Comparison of ENCODE assay signal across 30 mouse cellular contexts in genomic region chr13:23873141-23873540, GRCm38 (mm10). TPM values are rescaled to one million over a fixed set of nuclear protein-coding genes. Genes with fewer than 3 reads are reported as not detected.
DNase-seq lines count a peak whose midpoint lies in the region; ATAC-seq and TF ChIP-seq lines count a peak whose summit lies in the region.
"Had no signal": no experiment of that assay in that cellular context is flagged by ENCODE, and none has a peak within 500 bp of the region (broad histone marks: within the 10 kb centered on the region; RNA-seq: fewer than 3 reads in every experiment).

No protein-coding gene starts in this region.

- no peaks in the 10 kb centered on the region for H3K27me3 ChIP-seq in kidney, embryonic 16.5 days (ENCODE audit: insufficient read depth, low read length)
- no peaks in the 10 kb centered on the region for H3K27me3 ChIP-seq in kidney, embryonic 15.5 days
- no peaks in the 10 kb centered on the region for H3K27me3 ChIP-seq in liver, postnatal 0 days (ENCODE audit: insufficient read depth, low read length)
- H3K27me3 ChIP-seq in liver, embryonic 12.5 days (replicated peaks), result no peaks in the 10 kb centered on the region
- H3K27me3 ChIP-seq: embryonic facial prominence, embryonic 13.5 days; forebrain, embryonic 12.5 days; forebrain, embryonic 15.5 days; heart, embryonic 12.5 days; heart, embryonic 15.5 days; hindbrain, embryonic 13.5 days had no signal

- peak; percentile 20; the same call in 1 of the 2 replicates for TF ChIP-seq EP300 in liver, postnatal 0 days (IDR thresholded peaks at IDR 0.05; ENCODE audit: low read depth)

- no peak for ATAC-seq in kidney, embryonic 16.5 days (ENCODE audit: low FRiP score, low TSS enrichment)
- ATAC-seq in kidney, embryonic 15.5 days (replicated peaks; ENCODE audit: low FRiP score), result no peak
- ATAC-seq in liver, postnatal 0 days, result no peak
- no peak for ATAC-seq in liver, embryonic 12.5 days
- ATAC-seq: activated CD4-positive, CD25-positive, alpha-beta regulatory T cell, adult 4 months; forebrain, embryonic 15.5 days had no signal

- no peak overlapping the region for H3K27ac ChIP-seq in kidney, embryonic 16.5 days (ENCODE audit: low read length)
- H3K27ac ChIP-seq in kidney, embryonic 15.5 days, result no peak overlapping the region
- H3K27ac ChIP-seq in liver, postnatal 0 days (ENCODE audit: low read depth), result no peak overlapping the region
- H3K27ac ChIP-seq in liver, embryonic 12.5 days, result no peak overlapping the region
- H3K27ac ChIP-seq: embryonic facial prominence, embryonic 10.5 days; embryonic facial prominence, embryonic 13.5 days; forebrain, embryonic 12.5 days; forebrain, embryonic 15.5 days; heart, embryonic 15.5 days; hindbrain, embryonic 10.5 days; hindbrain, embryonic 13.5 days had no signal

- no peak for TF ChIP-seq CTCF in liver, postnatal 0 days (IDR thresholded peaks at IDR 0.05; ENCODE audit: low read depth)

- H3K4me3 ChIP-seq in kidney, embryonic 16.5 days (ENCODE audit: low read length), result no peak overlapping the region
- H3K4me3 ChIP-seq in kidney, embryonic 15.5 days (replicated peaks), result no peak overlapping the region
- H3K4me3 ChIP-seq in liver, postnatal 0 days (ENCODE audit: low read depth, low read length), result no peak overlapping the region
- no peak overlapping the region for H3K4me3 ChIP-seq in liver, embryonic 12.5 days
- H3K4me3 ChIP-seq: embryonic facial prominence, embryonic 10.5 days; embryonic facial prominence, embryonic 13.5 days; erythroblast, embryonic 14.5 days; forebrain, embryonic 12.5 days; forebrain, embryonic 15.5 days; heart, embryonic 12.5 days; heart, embryonic 15.5 days; hindbrain, embryonic 10.5 days; hindbrain, embryonic 13.5 days had no signal

- 75% methylated on average over 5 of the region's 5 CpGs for WGBS in kidney, embryonic 16.5 days
- WGBS in kidney, embryonic 15.5 days, result 79% methylated on average over 5 of the region's 5 CpGs
- WGBS in liver, postnatal 0 days (ENCODE audit: insufficient replicate concordance), result 55% methylated on average over 5 of the region's 5 CpGs
- WGBS in liver, embryonic 12.5 days (ENCODE audit: insufficient replicate concordance), result 40% methylated on average over 5 of the region's 5 CpGs

- peak; percentile 19 for DNase-seq in kidney, adult 18-20 months
- peak; percentile 74 for DNase-seq in kidney, adult 9 months
- DNase-seq in liver, postnatal 0 days, result no peak
- DNase-seq: adrenal gland, adult 8-10 months; adrenal gland, postnatal 25 days; cerebellum, adult 11-12 months; cerebellum, adult 8-10 months; cerebellum, postnatal 10 days; cerebellum, postnatal 36 days; embryo, embryonic 11 days; gastrocnemius, postnatal 25 days; heart, adult 18-20 months; heart, postnatal 10 days; heart, postnatal 36 days had no signal

- H3K9ac ChIP-seq in kidney, embryonic 16.5 days (replicated peaks; ENCODE audit: low read length), result no peak overlapping the region
- no peak overlapping the region for H3K9ac ChIP-seq in kidney, embryonic 15.5 days
- H3K9ac ChIP-seq in liver, postnatal 0 days (replicated peaks), result no peak overlapping the region
- H3K9ac ChIP-seq in liver, embryonic 12.5 days, result no peak overlapping the region
- H3K9ac ChIP-seq: embryonic facial prominence, embryonic 13.5 days; forebrain, embryonic 12.5 days; forebrain, embryonic 15.5 days; heart, embryonic 12.5 days; heart, embryonic 15.5 days; hindbrain, embryonic 13.5 days had no signal

- H3K4me2 ChIP-seq in kidney, embryonic 16.5 days (replicated peaks; ENCODE audit: low read depth, low read length), result no peak overlapping the region
- H3K4me2 ChIP-seq in kidney, embryonic 15.5 days, result no peak overlapping the region
- H3K4me2 ChIP-seq in liver, postnatal 0 days (ENCODE audit: low read depth, low read length), result no peak overlapping the region
- H3K4me2 ChIP-seq in liver, embryonic 12.5 days, result no peak overlapping the region
- H3K4me2 ChIP-seq: embryonic facial prominence, embryonic 13.5 days; forebrain, embryonic 12.5 days; forebrain, embryonic 15.5 days; heart, embryonic 12.5 days; heart, embryonic 15.5 days; hindbrain, embryonic 13.5 days had no signal

- H3K9me3 ChIP-seq in kidney, embryonic 16.5 days (ENCODE audit: low read length), result no peaks in the 10 kb centered on the region
- no peaks in the 10 kb centered on the region for H3K9me3 ChIP-seq in kidney, embryonic 15.5 days (replicated peaks)
- H3K9me3 ChIP-seq in liver, postnatal 0 days (ENCODE audit: low read length), result no peaks in the 10 kb centered on the region
- H3K9me3 ChIP-seq in liver, embryonic 12.5 days (replicated peaks), result no peaks in the 10 kb centered on the region
- H3K9me3 ChIP-seq: embryonic facial prominence, embryonic 10.5 days; embryonic facial prominence, embryonic 13.5 days; forebrain, embryonic 12.5 days; forebrain, embryonic 15.5 days; heart, embryonic 12.5 days; heart, embryonic 15.5 days; hindbrain, embryonic 10.5 days; hindbrain, embryonic 13.5 days had no signal

- no peaks in the 10 kb centered on the region for H3K36me3 ChIP-seq in kidney, embryonic 16.5 days (ENCODE audit: insufficient read depth, low read length)
- H3K36me3 ChIP-seq in kidney, embryonic 15.5 days, result no peaks in the 10 kb centered on the region
- no peaks in the 10 kb centered on the region for H3K36me3 ChIP-seq in liver, postnatal 0 days (replicated peaks; ENCODE audit: insufficient read depth, low read length)
- no peaks in the 10 kb centered on the region for H3K36me3 ChIP-seq in liver, embryonic 12.5 days
- H3K36me3 ChIP-seq: embryonic facial prominence, embryonic 10.5 days; embryonic facial prominence, embryonic 13.5 days; forebrain, embryonic 12.5 days; forebrain, embryonic 15.5 days; heart, embryonic 12.5 days; heart, embryonic 15.5 days; hindbrain, embryonic 10.5 days; hindbrain, embryonic 13.5 days had no signal

- H3K4me1 ChIP-seq in kidney, embryonic 16.5 days (ENCODE audit: insufficient read depth, low read length), result peaks cover 3% of the 10 kb centered on the region; the same call in 1 of the 2 replicates
- H3K4me1 ChIP-seq in kidney, embryonic 15.5 days, result no peaks in the 10 kb centered on the region
- H3K4me1 ChIP-seq in liver, postnatal 0 days (ENCODE audit: insufficient read depth), result peaks cover 11% of the 10 kb centered on the region
- peaks cover 12% of the 10 kb centered on the region; the same call in 1 of the 2 replicates for H3K4me1 ChIP-seq in liver, embryonic 12.5 days
- H3K4me1 ChIP-seq: embryonic facial prominence, embryonic 10.5 days; embryonic facial prominence, embryonic 13.5 days; forebrain, embryonic 12.5 days; forebrain, embryonic 15.5 days; heart, embryonic 12.5 days; heart, embryonic 15.5 days; hindbrain, embryonic 10.5 days; hindbrain, embryonic 13.5 days had no signal

RNA-seq across cellular contexts. Expression of gene Slc17a1, which starts 5.6 kb away (rescaled TPM):
- polyA plus RNA-seq in kidney, embryonic 16.5 days (2015; fragmentation: Nextera tagmentation; extraction: Ambion mirVana), result 24.2 and 29.8 TPM in 2 replicates
- 9.3 TPM in 2 replicates for polyA plus RNA-seq in kidney, embryonic 15.5 days (2015; fragmentation: Nextera tagmentation; extraction: Ambion mirVana)
- polyA plus RNA-seq in liver, postnatal 0 days (2015; fragmentation: Nextera tagmentation; extraction: Ambion mirVana), result 1.0 and 1.2 TPM in 2 replicates
- polyA plus RNA-seq in liver, embryonic 12.5 days (2016; fragmentation: Nextera tagmentation; extraction: Ambion mirVana), result not detected in 2 replicates
- polyA plus RNA-seq: activated CD4-positive, CD25-positive, alpha-beta regulatory T cell, adult 4 months; brain, embryonic 14.5 days; cortical plate, adult 2 months; embryonic facial prominence, embryonic 10.5 days; embryonic facial prominence, embryonic 13.5 days; erythroblast, embryonic 14.5 days; forebrain, embryonic 12.5 days; forebrain, embryonic 15.5 days; heart, embryonic 12.5 days; heart, embryonic 15.5 days; hindbrain, embryonic 10.5 days; hindbrain, embryonic 13.5 days had no signal

RNA-seq across cellular contexts. Expression of gene Slc17a3, which starts 33.9 kb away (rescaled TPM):
- 9.1 and 11.0 TPM in 2 replicates for polyA plus RNA-seq in kidney, embryonic 16.5 days (2015; fragmentation: Nextera tagmentation; extraction: Ambion mirVana)
- polyA plus RNA-seq in kidney, embryonic 15.5 days (2015; fragmentation: Nextera tagmentation; extraction: Ambion mirVana), result 3.4 and 4.0 TPM in 2 replicates
- 4.8 and 6.0 TPM in 2 replicates for polyA plus RNA-seq in liver, postnatal 0 days (2015; fragmentation: Nextera tagmentation; extraction: Ambion mirVana)
- polyA plus RNA-seq in liver, embryonic 12.5 days (2016; fragmentation: Nextera tagmentation; extraction: Ambion mirVana), result 0.72 and 0.79 TPM in 2 replicates
- polyA plus RNA-seq: activated CD4-positive, CD25-positive, alpha-beta regulatory T cell, adult 4 months; brain, embryonic 14.5 days; cortical plate, adult 2 months; embryonic facial prominence, embryonic 10.5 days; embryonic facial prominence, embryonic 13.5 days; erythroblast, embryonic 14.5 days; forebrain, embryonic 12.5 days; forebrain, embryonic 15.5 days; gonadal fat pad, adult 2 months; heart, embryonic 12.5 days; heart, embryonic 15.5 days; hindbrain, embryonic 10.5 days; hindbrain, embryonic 13.5 days had no signal

RNA-seq across cellular contexts. Expression of gene Slc17a4, which starts 41.7 kb away (rescaled TPM):
- polyA plus RNA-seq in kidney, embryonic 16.5 days (2015; fragmentation: Nextera tagmentation; extraction: Ambion mirVana), result 4.4 and 4.9 TPM in 2 replicates
- 2.7 and 2.9 TPM in 2 replicates for polyA plus RNA-seq in kidney, embryonic 15.5 days (2015; fragmentation: Nextera tagmentation; extraction: Ambion mirVana)
- polyA plus RNA-seq in liver, postnatal 0 days (2015; fragmentation: Nextera tagmentation; extraction: Ambion mirVana), result 1.1 and 2.0 TPM in 2 replicates
- polyA plus RNA-seq in liver, embryonic 12.5 days (2016; fragmentation: Nextera tagmentation; extraction: Ambion mirVana), result 0.06 TPM in 1 of 2 replicates, not detected in the other
- polyA plus RNA-seq: activated CD4-positive, CD25-positive, alpha-beta regulatory T cell, adult 4 months; brain, embryonic 14.5 days; cortical plate, adult 2 months; embryonic facial prominence, embryonic 10.5 days; embryonic facial prominence, embryonic 13.5 days; erythroblast, embryonic 14.5 days; forebrain, embryonic 12.5 days; forebrain, embryonic 15.5 days; heart, embryonic 12.5 days; heart, embryonic 15.5 days; hindbrain, embryonic 10.5 days had no signal
